Mouse (Mus musculus) brain, embryonic 14.5 days (tissue): ENCODE measurements around the gene Slc35f3.
A peak's percentile ranks its signal among the peaks of the same experiment; 100 is the strongest.

Experiments
- CTCF ChIP-seq: fragments of 200-500 bp; IDR thresholded peaks from 2 replicates; pipeline ENCODE4 v1.5.1; 2012; ENCODE audit warnings: inconsistent platforms, mild to moderate bottlenecking, moderate library complexity, borderline replicate concordance; ENCODE audit not compliant: insufficient read depth, insufficient read length; ENCODE audit errors: extremely low read depth
- POLR2A ChIP-seq: fragments of 200-500 bp; IDR thresholded peaks from 2 replicates; pipeline ENCODE4 v1.6.1; 2012; ENCODE audit warnings: mild to moderate bottlenecking, inconsistent platforms, borderline replicate concordance; ENCODE audit not compliant: poor library complexity, insufficient read depth, insufficient read length, severe bottlenecking; ENCODE audit errors: extremely low read depth

DNA sequence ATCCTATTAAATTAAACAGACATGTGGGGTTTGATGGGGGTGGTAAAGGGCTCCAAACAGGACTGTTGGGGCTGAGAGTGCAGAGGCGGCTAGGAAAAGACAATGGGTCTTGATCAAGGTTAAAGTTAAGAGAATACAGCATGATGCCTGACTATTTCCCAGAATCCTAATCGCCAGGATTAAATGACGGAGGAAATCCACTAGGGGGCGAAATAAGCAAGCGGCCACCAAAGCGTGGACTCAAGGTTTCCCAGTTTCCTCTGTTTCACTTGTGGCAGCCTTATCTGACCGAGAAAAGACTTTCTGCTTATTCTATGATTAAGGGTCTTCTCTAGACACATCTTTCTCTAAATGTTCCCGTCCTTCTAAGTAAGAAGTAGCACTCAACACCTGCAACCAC lies 31.2 kb upstream of the Slc35f3 start:
- no peak for TF ChIP-seq POLR2A
- TF ChIP-seq CTCF, result peak; percentile 63; the same call in 1 of the 2 replicates
